Mouse (Mus musculus) embryo, embryonic 10.5 days (tissue): ENCODE measurements around the gene Zan.
"Not testable (repeated sequence)": the region's sequence is repeated elsewhere in the genome, so short reads cannot be mapped to it uniquely, and the experiment has no call there.

Experiments used
- DNase-seq: peaks from one replicate; pipeline ENCODE4 v3.0.0-alpha.2; 2015; ENCODE audit warnings: low spot score

Zan gene

GRCm38 (mm10) chr5:137501709-137502666 lies 25.1 kb upstream of the Zan start, which contains the start of gene Pop7:
Gene Pop7, minus strand, starts transcription at chr5:137502518.
- DNase-seq = peak; percentile 100

GRCm38 (mm10) chr5:137500186-137500585 lies 23.3 kb upstream of the Zan start:
- DNase-seq = no peak

- no peak for DNase-seq
Observed at GRCm38 (mm10) chr5:137493831-137494230, 17.0 kb upstream of the Zan start.

GRCm38 (mm10) chr5:137491559-137491958 lies 14.7 kb upstream of the Zan start:
- no peak for DNase-seq

GRCm38 (mm10) chr5:137487616-137488015 lies 10.8 kb upstream of the Zan start:
- DNase-seq = peak; percentile 42

GRCm38 (mm10) chr5:137485851-137486155 lies 8.9 kb upstream of the Zan start:
- DNase-seq = no peak

GRCm38 (mm10) chr5:137485071-137485850 lies 8.4 kb upstream of the Zan start:
- DNase-seq = peak; percentile 53

- peak; percentile 73 for DNase-seq
Observed at GRCm38 (mm10) chr5:137481897-137482296, 5.0 kb upstream of the Zan start.

- peak; percentile 95 for DNase-seq
Observed at GRCm38 (mm10) chr5:137481138-137481537, 4.3 kb upstream of the Zan start.

- peak; percentile 28 for DNase-seq
Observed at GRCm38 (mm10) chr5:137474351-137474750, 2.5 kb downstream of the Zan start.

GRCm38 (mm10) chr5:137472252-137472904 lies 4.5 kb downstream of the Zan start:
- DNase-seq = no peak

GRCm38 (mm10) chr5:137466946-137467345 lies 9.9 kb downstream of the Zan start:
- DNase-seq = no peak

GRCm38 (mm10) chr5:137465049-137465448 lies 11.8 kb downstream of the Zan start:
- DNase-seq = no peak

- DNase-seq = no peak
Observed at GRCm38 (mm10) chr5:137455866-137456591, 20.8 kb downstream of the Zan start.

- no peak for DNase-seq
Observed at GRCm38 (mm10) chr5:137455206-137455605, 21.7 kb downstream of the Zan start.

GRCm38 (mm10) chr5:137445536-137445935 lies 31.3 kb downstream of the Zan start:
- DNase-seq = no peak

- DNase-seq = no peak
Observed at GRCm38 (mm10) chr5:137440216-137440855, 36.5 kb downstream of the Zan start.

- no peak for DNase-seq
Observed at GRCm38 (mm10) chr5:137433889-137434288, 43.0 kb downstream of the Zan start.

GRCm38 (mm10) chr5:137430402-137430801 lies 46.5 kb downstream of the Zan start:
- not testable (repeated sequence) for DNase-seq

- DNase-seq = no peak
Observed at GRCm38 (mm10) chr5:137425648-137426047, 51.2 kb downstream of the Zan start.

- no peak for DNase-seq
Observed at GRCm38 (mm10) chr5:137419841-137420240, 57.0 kb downstream of the Zan start.
